Mouse (Mus musculus) liver, embryonic 14 days (tissue): ENCODE data around the gene Cdipt. TPM values are rescaled to one million over a fixed set of nuclear protein-coding genes. Genes with fewer than 3 reads are reported as not detected.

Experiments
- polyA plus RNA-seq: library from polyadenylated mRNA; depleted of rRNA; stranded (reverse); fragments of >200 nt; gene quantifications from 2 replicates; pipeline ENCODE4 v1.2.3, GENCODE M21; 2012; rRNA removed

Gene Cdipt
- polyA plus RNA-seq, result 29.7 and 37.0 TPM in 2 replicates

DNA sequence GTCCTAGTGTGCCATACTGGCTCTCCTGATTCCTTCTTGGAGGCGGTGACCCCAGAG is at the start of gene Cdipt:
Gene Cdipt, plus strand, starts transcription at position 22 of the 57 bp plus-strand sequence.

DNA sequence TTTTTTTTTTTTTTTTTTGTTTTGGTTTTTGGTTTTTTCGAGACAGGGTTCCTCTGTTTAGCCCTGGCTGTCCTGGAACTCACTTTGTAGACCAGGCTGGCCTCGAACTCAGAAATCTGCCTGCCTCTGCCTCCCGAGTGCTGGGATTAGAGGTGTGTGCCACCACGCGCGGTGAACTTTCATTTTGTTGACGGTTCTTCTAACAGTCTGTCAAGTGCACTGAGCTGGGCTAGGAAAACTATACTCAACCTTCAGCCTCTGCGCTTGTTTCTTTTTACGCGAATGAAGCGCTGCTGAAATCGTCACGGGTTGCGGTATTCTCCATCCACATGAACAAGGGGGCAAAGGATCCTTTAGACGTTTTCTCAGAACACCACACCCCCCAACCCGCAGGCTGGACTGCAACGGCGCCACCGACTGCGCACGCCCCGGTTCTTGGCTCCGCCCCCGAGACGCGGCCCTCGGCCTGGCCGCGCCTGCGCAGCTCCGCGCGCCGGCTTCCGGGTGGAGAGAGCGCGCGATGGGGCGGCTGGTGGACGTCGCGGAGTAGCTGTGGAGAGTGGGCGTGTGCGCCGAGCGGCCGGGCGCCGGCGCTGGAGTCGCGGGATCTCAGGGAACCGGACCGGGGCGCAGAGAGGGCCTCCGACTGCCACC is 47.2 kb upstream of the Cdipt start, which contains the start of gene Kctd13:
Gene Kctd13, plus strand, starts transcription at position 496 of the 654 bp plus-strand sequence.

DNA sequence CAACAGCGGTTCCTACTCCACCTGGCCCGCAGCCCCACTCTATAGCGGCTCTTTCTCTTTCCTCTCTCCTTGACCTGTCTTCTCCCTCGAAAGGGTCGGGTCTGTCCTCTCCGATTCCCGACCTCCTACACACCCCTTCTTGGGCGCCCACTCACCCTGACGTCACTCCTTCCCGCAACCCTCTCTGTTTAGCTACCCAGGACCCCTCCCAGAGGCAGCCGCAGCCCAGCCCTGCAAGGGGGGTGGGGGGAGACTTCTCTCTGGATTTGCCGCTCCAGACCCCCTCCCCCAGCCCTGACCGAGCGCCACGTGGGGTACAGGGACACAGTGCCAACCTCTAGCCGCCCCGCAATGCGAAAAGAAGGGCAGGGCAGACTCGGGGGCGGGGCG is 26.3 kb upstream of the Cdipt start, which contains the start of gene Asphd1:
Gene Asphd1, minus strand, starts transcription at position 180 of the 390 bp plus-strand sequence.

DNA sequence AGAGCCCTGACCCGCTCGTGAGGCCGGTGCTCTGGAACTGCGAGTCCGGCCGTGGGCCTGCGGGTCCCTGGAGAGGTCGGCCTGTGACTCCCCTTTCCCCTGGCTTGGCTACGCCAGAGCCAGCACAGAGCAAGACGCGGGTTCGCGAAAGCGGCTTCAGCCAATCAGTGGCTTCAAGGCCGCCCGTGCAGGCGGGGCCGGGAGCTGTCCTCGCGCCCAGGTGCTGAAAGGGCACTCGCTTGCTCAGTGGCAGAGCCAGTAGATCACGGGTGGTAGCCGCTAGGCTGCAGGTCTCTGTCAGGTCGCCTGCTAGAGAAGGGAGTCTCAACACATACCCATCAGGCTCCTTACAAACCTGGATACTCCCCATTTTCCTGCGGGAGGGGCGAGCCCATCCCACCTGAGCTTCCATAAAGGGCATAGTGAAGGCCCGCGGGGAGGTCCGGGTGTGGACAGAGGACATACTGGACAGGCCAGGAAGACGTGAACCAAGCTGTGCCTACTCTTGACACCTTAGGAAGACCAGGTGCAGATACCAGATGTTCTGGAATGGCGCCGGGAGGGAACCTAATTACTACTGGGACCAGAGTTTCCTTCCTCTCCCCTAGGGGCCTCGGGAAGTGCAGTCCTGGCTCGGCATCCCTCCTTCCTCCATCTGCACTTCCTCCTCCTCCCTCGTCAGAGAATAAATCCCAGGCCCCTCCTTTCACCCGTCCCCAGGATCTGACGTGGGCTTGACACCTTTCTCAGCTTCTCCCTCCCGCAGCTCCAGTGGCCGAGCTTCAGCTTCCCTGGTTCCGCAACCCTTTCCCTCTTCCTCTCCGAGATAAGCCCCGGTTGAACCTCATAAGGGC is 25.7 kb upstream of the Cdipt start, which contains the start of gene Sez6l2:
Gene Sez6l2, plus strand, starts transcription at position 771 of the 854 bp plus-strand sequence.

DNA sequence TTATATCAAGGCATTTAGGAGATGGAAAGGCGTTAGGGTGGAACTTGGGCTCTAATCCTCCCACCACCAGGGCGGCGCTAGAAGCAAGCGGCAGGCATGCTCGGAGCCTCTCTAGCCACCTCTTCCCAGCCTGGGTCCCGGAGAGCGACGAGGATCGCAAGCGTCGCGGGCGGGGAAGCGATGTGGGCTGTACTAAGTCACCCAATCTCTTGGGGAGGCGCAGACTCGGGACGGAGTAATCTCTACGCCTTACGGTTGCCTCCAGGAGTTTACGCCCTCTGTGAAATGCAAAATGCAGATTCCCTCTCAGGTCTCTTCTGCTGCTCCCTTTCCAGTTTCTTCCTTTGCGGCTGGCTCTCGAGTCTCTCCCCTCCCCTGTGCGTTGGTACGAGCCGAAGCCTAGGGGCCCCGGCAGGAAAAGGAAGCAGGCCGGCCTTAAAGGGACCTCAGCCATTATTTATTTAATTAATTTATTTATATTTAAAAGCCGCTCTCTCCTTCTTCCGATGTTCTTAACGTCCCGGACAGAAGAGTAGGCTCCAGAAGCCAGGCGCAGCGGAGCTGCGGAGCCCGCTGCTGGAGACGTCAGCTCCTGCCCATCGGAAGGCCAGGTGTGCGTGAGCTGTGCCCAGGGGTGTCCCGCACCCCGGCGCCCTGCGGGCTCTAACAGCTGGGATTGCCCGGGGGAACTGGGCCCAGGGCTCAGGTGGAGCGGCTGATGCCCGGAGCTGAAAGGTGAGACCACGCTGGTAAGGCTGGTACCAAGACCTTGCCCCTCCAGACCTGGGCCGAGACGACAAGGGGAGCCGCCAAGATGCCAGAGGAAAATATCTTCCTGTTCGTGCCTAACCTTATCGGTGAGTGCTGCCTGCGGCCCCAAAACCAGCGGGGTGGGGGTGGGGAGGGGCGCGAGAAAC is 494 bp downstream of the Cdipt start, which contains the start of gene Cdiptos:
Gene Cdiptos, minus strand, starts transcription at position 149 of the 917 bp plus-strand sequence.

DNA sequence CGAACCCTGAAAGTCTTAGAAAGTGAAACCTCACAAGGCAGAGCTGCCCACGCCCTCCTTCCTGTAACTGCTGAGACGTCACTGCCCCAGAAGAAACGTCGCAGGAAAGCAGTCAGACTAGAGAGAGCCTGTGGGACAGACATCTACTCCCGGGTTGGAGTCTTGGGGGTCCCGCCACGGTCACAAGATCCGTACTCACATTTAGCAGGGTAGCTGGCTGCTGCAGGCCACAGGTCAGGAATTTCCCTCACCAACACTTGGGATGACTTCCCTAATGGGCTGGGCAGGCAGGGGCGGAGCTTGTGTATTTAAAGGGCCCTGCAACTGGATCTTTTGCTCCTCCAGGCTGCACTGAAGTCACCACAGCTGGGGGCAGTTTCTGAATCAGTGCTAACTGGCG is 38.6 kb downstream of the Cdipt start, which contains the start of gene Mvp:
Gene Mvp, minus strand, starts transcription at position 302 of the 400 bp plus-strand sequence.

DNA sequence TGATC is 40.6 kb downstream of the Cdipt start, which contains the start of gene Pagr1b:
Gene Pagr1b, minus strand, starts transcription at position 4 of the 5 bp plus-strand sequence.

DNA sequence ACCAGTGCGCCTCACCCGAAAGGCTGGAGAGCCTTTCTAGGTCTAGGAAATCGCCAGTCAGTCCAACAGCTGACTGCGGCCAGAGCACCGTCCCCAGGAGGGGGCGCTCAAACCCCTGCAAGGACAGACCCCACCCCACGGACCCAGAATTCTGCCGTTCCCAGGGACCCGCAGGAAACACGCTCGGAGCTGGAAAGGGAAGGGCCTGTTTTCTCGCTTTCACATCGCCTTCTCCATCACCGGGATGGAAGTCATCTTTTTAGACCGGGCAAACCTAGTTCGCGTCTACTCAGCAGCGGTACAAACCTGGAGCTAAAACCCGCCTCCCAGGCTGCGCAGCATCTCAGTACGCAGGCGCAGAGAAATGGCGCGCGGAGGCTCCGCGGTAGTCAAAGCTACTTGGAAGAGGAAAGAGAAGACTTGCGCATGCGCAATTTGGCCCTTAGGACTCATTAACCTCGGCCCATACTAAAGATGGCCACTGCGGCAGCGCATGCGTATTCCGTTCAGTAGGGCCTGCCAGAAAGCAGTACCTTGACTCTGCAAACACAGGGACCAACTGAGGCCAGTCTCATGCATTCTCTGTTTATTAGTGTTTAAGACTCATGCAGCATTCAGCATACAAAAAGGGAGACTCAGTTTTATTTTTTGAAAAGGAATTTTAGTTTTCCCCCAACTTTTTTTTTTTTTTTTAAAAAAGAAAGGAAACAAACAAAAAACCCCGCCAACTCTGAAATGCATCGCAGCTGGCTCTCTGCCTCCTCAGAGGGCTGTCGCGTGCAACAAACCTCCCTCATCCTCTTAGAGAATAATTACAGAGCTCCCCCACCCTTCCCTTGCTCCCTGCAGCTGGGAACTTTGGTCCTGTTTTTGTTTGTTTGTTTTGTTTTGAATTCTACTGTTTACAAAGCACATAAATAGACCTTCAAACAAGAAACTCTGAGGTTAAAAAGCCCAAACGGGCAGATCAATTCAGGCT is 41.5 kb downstream of the Cdipt start, which contains the start of gene Pagr1a:
Gene Pagr1a, minus strand, starts transcription at position 382 of the 979 bp plus-strand sequence.

DNA sequence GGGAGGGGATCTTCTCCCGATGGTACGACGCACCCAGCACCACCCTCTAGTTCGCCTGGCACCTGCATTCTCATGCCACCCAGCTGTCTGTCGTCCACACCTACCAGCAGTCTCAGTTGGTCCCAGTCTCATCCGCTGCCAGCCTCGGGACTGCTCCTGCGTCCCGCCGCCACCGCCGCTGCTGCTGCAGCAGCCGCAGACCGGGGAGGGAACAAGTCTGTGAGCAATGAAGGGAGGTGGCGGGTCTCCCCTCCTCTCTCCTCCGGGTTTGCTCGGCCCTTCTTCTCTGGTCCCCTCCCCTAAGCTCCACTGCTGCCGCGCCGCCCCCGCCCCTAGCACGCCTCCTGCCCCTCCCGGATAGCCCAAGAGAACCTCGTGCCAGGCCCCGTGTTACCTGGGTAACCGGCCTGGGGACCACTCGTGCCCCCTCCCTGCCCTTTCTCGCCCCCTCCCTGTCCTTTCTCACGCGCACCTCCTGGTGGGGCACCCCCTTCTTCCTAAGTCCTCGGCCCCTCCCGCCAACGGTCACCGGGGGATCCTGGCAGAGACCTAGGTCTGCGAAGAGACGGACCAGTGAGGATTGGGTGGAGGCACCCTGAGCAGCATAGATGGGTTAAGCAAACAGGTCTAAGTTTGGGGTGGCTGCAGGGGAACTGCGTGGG is 45.3 kb downstream of the Cdipt start, which contains the start of the genes Gm42742 and Prrt2:
Gene Gm42742, minus strand, starts transcription at position 197 of the 662 bp plus-strand sequence.
Gene Prrt2, minus strand, starts transcription at position 311 of the 662 bp plus-strand sequence.

DNA sequence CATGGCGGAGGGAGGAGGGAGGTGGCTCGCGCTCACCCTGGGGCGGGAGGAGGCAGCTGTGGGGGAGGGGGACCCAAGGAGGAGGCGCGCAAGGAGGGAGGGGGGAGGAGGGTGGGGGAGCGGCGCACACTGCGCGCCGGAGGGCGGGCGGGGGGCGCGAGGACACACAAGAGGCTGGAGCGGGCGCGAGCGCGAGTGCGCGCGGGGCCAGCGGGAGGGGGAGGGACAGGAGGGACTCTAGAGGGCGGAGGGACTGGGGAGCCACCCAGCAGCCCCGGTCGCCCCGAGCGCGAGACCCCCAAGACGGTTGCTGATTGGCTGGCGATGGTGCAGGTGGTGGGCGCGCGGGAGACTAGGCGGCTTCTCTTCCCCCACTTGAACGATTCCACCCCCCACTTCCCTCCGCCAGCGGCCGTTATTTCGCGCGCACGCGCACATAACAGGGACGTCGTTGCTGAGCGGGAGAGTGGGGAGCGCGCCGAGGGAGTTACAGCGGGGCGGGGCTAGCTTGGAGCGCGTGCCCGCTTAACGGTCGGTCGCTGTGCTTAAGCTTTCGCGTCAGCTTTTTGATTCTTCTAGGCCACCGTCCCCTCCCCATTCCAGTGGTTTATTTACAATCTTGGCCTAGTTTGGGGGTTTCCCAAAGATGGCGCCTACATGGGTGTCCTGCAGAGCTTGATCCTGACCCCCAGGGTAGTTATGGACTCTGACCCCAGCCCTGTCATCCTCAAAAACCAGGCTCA is 51.4 kb downstream of the Cdipt start, which contains the start of gene Maz:
Gene Maz, minus strand, starts transcription at position 54 of the 743 bp plus-strand sequence.

Other genes starting within 250 kb of the Cdipt start
- 28.0 and 36.0 TPM in 2 replicates for gene Mapk3, start 216.3 kb upstream of the Cdipt start, polyA plus RNA-seq
- gene Gdpd3, start 209.6 kb upstream of the Cdipt start, polyA plus RNA-seq, result 1.2 and 1.6 TPM in 2 replicates
- 58.6 and 66.7 TPM in 2 replicates for gene Ypel3, start 199.0 kb upstream of the Cdipt start, polyA plus RNA-seq
- gene Tbx6, start 194.4 kb upstream of the Cdipt start, polyA plus RNA-seq, result 1.0 and 1.3 TPM in 2 replicates
- 74.0 and 86.5 TPM in 2 replicates for gene Ppp4c, start 183.4 kb upstream of the Cdipt start, polyA plus RNA-seq
- gene Fam57b, start 178.2 kb upstream of the Cdipt start, polyA plus RNA-seq, result 0.09 and 0.13 TPM in 2 replicates
- not detected in 2 replicates for gene 4930451I11Rik, start 144.3 kb upstream of the Cdipt start, polyA plus RNA-seq
- 0.01 and 0.03 TPM in 2 replicates for gene Doc2a, start 128.5 kb upstream of the Cdipt start, polyA plus RNA-seq
- gene Hirip3, start 113.9 kb upstream of the Cdipt start, polyA plus RNA-seq, result 58.3 and 79.1 TPM in 2 replicates
- 23.2 and 24.6 TPM in 2 replicates for gene Ino80e, start 113.5 kb upstream of the Cdipt start, polyA plus RNA-seq
- 15.6 and 17.1 TPM in 2 replicates for gene Taok2, start 91.2 kb upstream of the Cdipt start, polyA plus RNA-seq
- gene Tmem219, start 53.0 kb upstream of the Cdipt start, polyA plus RNA-seq, result 9.6 and 10.9 TPM in 2 replicates
- gene Kctd13, start 47.0 kb upstream of the Cdipt start, polyA plus RNA-seq, result 4.2 and 4.6 TPM in 2 replicates
- gene Asphd1, start 26.3 kb upstream of the Cdipt start, polyA plus RNA-seq, result not detected in 2 replicates
- 0.18 and 0.26 TPM in 2 replicates for gene Sez6l2, start 25.4 kb upstream of the Cdipt start, polyA plus RNA-seq
- 0.23 and 0.35 TPM in 2 replicates for gene Cdiptos, start 184 bp downstream of the Cdipt start, polyA plus RNA-seq
- gene Mvp, start 38.7 kb downstream of the Cdipt start, polyA plus RNA-seq, result 4.0 and 4.7 TPM in 2 replicates
- 0.08 TPM in 1 of 2 replicates, not detected in the other for gene Pagr1b, start 40.6 kb downstream of the Cdipt start, polyA plus RNA-seq
- 10.6 and 17.2 TPM in 2 replicates for gene Pagr1a, start 41.4 kb downstream of the Cdipt start, polyA plus RNA-seq
- gene Gm42742, start 45.2 kb downstream of the Cdipt start, polyA plus RNA-seq, result 12.4 and 21.2 TPM in 2 replicates
- gene Prrt2, start 45.3 kb downstream of the Cdipt start, polyA plus RNA-seq, result 0.12 and 0.26 TPM in 2 replicates
- gene Maz, start 51.1 kb downstream of the Cdipt start, polyA plus RNA-seq, result 84.8 and 98.3 TPM in 2 replicates
- gene Kif22, start 66.6 kb downstream of the Cdipt start, polyA plus RNA-seq, result 58.9 and 63.9 TPM in 2 replicates
- gene Zg16, start 111.4 kb downstream of the Cdipt start, polyA plus RNA-seq, result 0.08 TPM in 1 of 2 replicates, not detected in the other
- 4.3 and 5.9 TPM in 2 replicates for gene AI467606, start 115.4 kb downstream of the Cdipt start, polyA plus RNA-seq
- gene Qprt, start 146.3 kb downstream of the Cdipt start, polyA plus RNA-seq, result 32.4 and 37.2 TPM in 2 replicates
- gene Spn, start 161.9 kb downstream of the Cdipt start, polyA plus RNA-seq, result 9.5 and 11.2 TPM in 2 replicates
- gene Cd2bp2, start 220.1 kb downstream of the Cdipt start, polyA plus RNA-seq, result 31.0 and 35.9 TPM in 2 replicates
- gene Tbc1d10b, start 232.6 kb downstream of the Cdipt start, polyA plus RNA-seq, result 13.4 and 15.2 TPM in 2 replicates
- 16.2 and 46.6 TPM in 2 replicates for gene Mylpf, start 233.0 kb downstream of the Cdipt start, polyA plus RNA-seq